Mouse (Mus musculus) ES-E14 (cell line): ENCODE data around the gene Pou3f1.
A peak's percentile ranks its signal among the peaks of the same experiment; 100 is the strongest.
"Not testable (repeated sequence)": the region's sequence is repeated elsewhere in the genome, so short reads cannot be mapped to it uniquely, and the experiment has no call there.

Experiments
- CHD2 ChIP-seq: IDR thresholded peaks from 2 replicates; pipeline ENCODE4 v1.6.1; 2014; ENCODE audit warnings: mild to moderate bottlenecking, low read depth, low read length, inconsistent platforms
- MAFK ChIP-seq: IDR thresholded peaks from 2 replicates; pipeline ENCODE4 v1.6.1; 2014; ENCODE audit warnings: mild to moderate bottlenecking, low read depth, low read length, inconsistent platforms; ENCODE audit not compliant: insufficient read depth
- ZNF384 ChIP-seq: IDR thresholded peaks from 2 replicates; pipeline ENCODE4 v1.6.1; 2012; ENCODE audit warnings: low read depth, low read length, inconsistent platforms

DNA sequence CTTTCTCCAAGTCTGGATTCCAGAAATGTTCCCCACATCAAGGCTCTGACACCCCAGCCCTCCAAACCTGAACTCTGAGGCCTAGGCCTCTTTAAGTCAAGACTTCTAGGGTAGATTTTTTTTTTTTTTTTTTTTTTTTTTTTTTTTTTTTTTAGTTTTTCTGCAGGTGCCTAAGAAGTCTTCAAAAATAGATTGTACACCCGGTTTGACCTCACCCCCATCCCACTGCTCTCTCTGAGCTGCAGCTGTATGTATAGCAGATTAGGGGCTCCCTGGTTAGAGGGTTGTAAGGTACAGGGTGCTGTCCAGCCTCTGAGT lies 51.6 kb downstream of the Pou3f1 start:
- TF ChIP-seq CHD2, MAFK: not testable (repeated sequence)
- peak; percentile 81; the same call in 1 of the 2 replicates for TF ChIP-seq ZNF384
